In genomic region chr10:95694559-95695251, GRCm38 (mm10) we compare ENCODE assay signal across 18 mouse cellular contexts. TPM values are rescaled to one million over a fixed set of nuclear protein-coding genes. Genes with fewer than 3 reads are reported as not detected.
DNase-seq lines count a peak whose midpoint lies in the region; ATAC-seq and TF ChIP-seq lines count a peak whose summit lies in the region.
"Had no signal": no experiment of that assay in that cellular context is flagged by ENCODE, and none has a peak within 500 bp of the region (broad histone marks: within the 10 kb centered on the region; RNA-seq: fewer than 3 reads in every experiment).

No protein-coding gene starts in this region.

- H3K4me1 ChIP-seq in hindbrain, embryonic 12.5 days = peaks cover 7% of the 10 kb centered on the region; the same call in 1 of the 2 replicates
- 0 out of 2 replicates have a peak, but pooled peaks cover 2% of the 10 kb centered on the region for H3K4me1 ChIP-seq in hindbrain, embryonic 11.5 days (replicated peaks; ENCODE audit: control insufficient read depth, insufficient read depth, low read length)
- no peaks in the 10 kb centered on the region for H3K4me1 ChIP-seq in hindbrain, postnatal 0 days (ENCODE audit: insufficient read depth, low read length)
- 0 out of 2 replicates have a peak, but pooled peaks cover 3% of the 10 kb centered on the region for H3K4me1 ChIP-seq in midbrain, embryonic 15.5 days

- intact Hi-C loops in left cerebral cortex, postnatal 4 days (cut with DNase I) = no loop called here

- ATAC-seq in hindbrain, embryonic 12.5 days (ENCODE audit: low FRiP score) = peak; percentile 43; the same call in 1 of the 2 replicates
- ATAC-seq in hindbrain, embryonic 11.5 days (ENCODE audit: low FRiP score) = no peak
- peak; percentile 61 for ATAC-seq in hindbrain, postnatal 0 days
- ATAC-seq in midbrain, embryonic 15.5 days (replicated peaks) = peak; percentile 83
- ATAC-seq in erythroblast, adult 5-6 weeks (replicated peaks; ENCODE audit: low FRiP score, poor library complexity, severe bottlenecking) = no peak
- ATAC-seq: intestine, postnatal 0 days had no signal

- no peaks in the 10 kb centered on the region for H3K27me3 ChIP-seq in hindbrain, embryonic 12.5 days
- H3K27me3 ChIP-seq in hindbrain, embryonic 11.5 days (ENCODE audit: control insufficient read depth, insufficient read depth, low read length) = no peaks in the 10 kb centered on the region
- no peaks in the 10 kb centered on the region for H3K27me3 ChIP-seq in hindbrain, postnatal 0 days (ENCODE audit: insufficient read depth, low read length)
- no peaks in the 10 kb centered on the region for H3K27me3 ChIP-seq in midbrain, embryonic 15.5 days (replicated peaks)
- H3K27me3 ChIP-seq: liver, embryonic 15.5 days had no signal

- no peak overlapping the region for H3K9ac ChIP-seq in hindbrain, embryonic 12.5 days
- no peak overlapping the region for H3K9ac ChIP-seq in hindbrain, embryonic 11.5 days (ENCODE audit: low read depth, low read length)
- no peak overlapping the region for H3K9ac ChIP-seq in hindbrain, postnatal 0 days (replicated peaks; ENCODE audit: low read length)
- H3K9ac ChIP-seq in midbrain, embryonic 15.5 days = no peak overlapping the region
- H3K9ac ChIP-seq: liver, embryonic 15.5 days had no signal

- no peaks in the 10 kb centered on the region for H3K9me3 ChIP-seq in hindbrain, embryonic 12.5 days (replicated peaks)
- no peaks in the 10 kb centered on the region for H3K9me3 ChIP-seq in hindbrain, embryonic 11.5 days (ENCODE audit: control insufficient read depth, low read length)
- no peaks in the 10 kb centered on the region for H3K9me3 ChIP-seq in hindbrain, postnatal 0 days (ENCODE audit: low read length)
- no peaks in the 10 kb centered on the region for H3K9me3 ChIP-seq in midbrain, embryonic 15.5 days
- H3K9me3 ChIP-seq: G1E; liver, embryonic 15.5 days had no signal

- 62% methylated on average over 12 of the region's 12 CpGs for WGBS in hindbrain, embryonic 12.5 days
- 67% methylated on average over 12 of the region's 12 CpGs for WGBS in hindbrain, embryonic 11.5 days
- 50% methylated on average over 12 of the region's 12 CpGs for WGBS in hindbrain, postnatal 0 days
- 51% methylated on average over 12 of the region's 12 CpGs for WGBS in midbrain, embryonic 15.5 days

- no peak for TF ChIP-seq CTCF in brain, embryonic 14.5 days (IDR thresholded peaks at IDR 0.05; ENCODE audit: borderline replicate concordance, extremely low read depth, insufficient read depth, insufficient read length)
- TF ChIP-seq CTCF in hindbrain, postnatal 0 days (IDR thresholded peaks at IDR 0.05; ENCODE audit: low read depth) = no peak

- H3K4me2 ChIP-seq in hindbrain, embryonic 12.5 days (replicated peaks) = peak overlapping the region; percentile 21; the same call in 1 of the 2 replicates
- H3K4me2 ChIP-seq in hindbrain, embryonic 11.5 days (replicated peaks; ENCODE audit: low read depth, low read length) = no peak overlapping the region
- H3K4me2 ChIP-seq in hindbrain, postnatal 0 days (ENCODE audit: low read depth, low read length) = no peak overlapping the region
- peak overlapping the region; percentile 6; the same call in 1 of the 2 replicates for H3K4me2 ChIP-seq in midbrain, embryonic 15.5 days
- H3K4me2 ChIP-seq: liver, embryonic 15.5 days had no signal

- H3K36me3 ChIP-seq in hindbrain, embryonic 12.5 days = no peaks in the 10 kb centered on the region
- H3K36me3 ChIP-seq in hindbrain, embryonic 11.5 days (ENCODE audit: control insufficient read depth, insufficient read depth, low read length) = no peaks in the 10 kb centered on the region
- no peaks in the 10 kb centered on the region for H3K36me3 ChIP-seq in hindbrain, postnatal 0 days (ENCODE audit: insufficient read depth, low read length)
- no peaks in the 10 kb centered on the region for H3K36me3 ChIP-seq in midbrain, embryonic 15.5 days (replicated peaks)
- H3K36me3 ChIP-seq: G1E; liver, embryonic 15.5 days had no signal

- no peak for TF ChIP-seq POLR2A in brain, embryonic 14.5 days (IDR thresholded peaks at IDR 0.05; ENCODE audit: borderline replicate concordance, extremely low read depth, insufficient read depth, insufficient read length, poor library complexity, severe bottlenecking)

- no peak overlapping the region for H3K4me3 ChIP-seq in hindbrain, embryonic 12.5 days
- no peak overlapping the region for H3K4me3 ChIP-seq in hindbrain, embryonic 11.5 days (ENCODE audit: low read depth, low read length)
- no peak overlapping the region for H3K4me3 ChIP-seq in hindbrain, postnatal 0 days (ENCODE audit: low read length)
- no peak overlapping the region for H3K4me3 ChIP-seq in midbrain, embryonic 15.5 days
- H3K4me3 ChIP-seq: liver, embryonic 15.5 days had no signal

- DNase-seq in hindbrain, embryonic 11.5 days (ENCODE audit: low spot score) = no peak
- DNase-seq in brain, embryonic 14.5 days (ENCODE audit: low read depth) = peak; percentile 69
- DNase-seq in hindbrain, postnatal 0 days (ENCODE audit: low spot score) = no peak
- no peak for DNase-seq in left cerebral cortex, postnatal 4 days
- DNase-seq: adrenal gland, postnatal 36 days; heart, adult 18-20 months; heart, postnatal 14 days; right cerebral cortex, postnatal 4 days; thymus, adult 2 months had no signal

- H3K27ac ChIP-seq in hindbrain, embryonic 12.5 days = 0 out of 2 replicates have a peak overlapping the region, but pooled peaks have one; percentile 35
- no peak overlapping the region for H3K27ac ChIP-seq in hindbrain, embryonic 11.5 days (ENCODE audit: low read depth, low read length)
- H3K27ac ChIP-seq in hindbrain, postnatal 0 days = no peak overlapping the region
- H3K27ac ChIP-seq in midbrain, embryonic 15.5 days = peak overlapping the region; percentile 8; the same call in 1 of the 2 replicates
- H3K27ac ChIP-seq: liver, embryonic 15.5 days had no signal

RNA-seq across cellular contexts. Expression of gene Anapc15-ps, which starts 21.5 kb away (rescaled TPM):
- polyA plus RNA-seq in hindbrain, embryonic 12.5 days (2016; fragmentation: Nextera tagmentation; extraction: Ambion mirVana) = not detected in 2 replicates
- not detected in 2 replicates for polyA plus RNA-seq in hindbrain, embryonic 11.5 days (2014; fragmentation: Nextera tagmentation; extraction: Ambion mirVana)
- 0.34 and 0.49 TPM in 2 replicates for polyA plus RNA-seq in brain, embryonic 14.5 days (2012; rRNA removed)
- total RNA-seq in hindbrain, postnatal 0 days (2014; rRNA removed) = not detected in 2 replicates
- polyA plus RNA-seq in hindbrain, postnatal 0 days (2015; fragmentation: Nextera tagmentation; extraction: Ambion mirVana) = 0.54 TPM in 1 of 2 replicates, not detected in the other
- polyA plus RNA-seq in midbrain, embryonic 15.5 days (2015; fragmentation: Nextera tagmentation; extraction: Ambion mirVana) = 0.52 TPM in 1 of 2 replicates, not detected in the other
- not detected in 2 replicates for total RNA-seq in erythroblast, adult 5-6 weeks (2015; ENCODE audit: low replicate concordance)
- not detected in 2 replicates for total RNA-seq in erythroblast, adult 5-6 weeks (2017; ENCODE audit: low replicate concordance)
- total RNA-seq in left cerebral cortex, postnatal 4 days (2021) = not detected
- total RNA-seq: adrenal gland, postnatal 36 days; heart, adult 18-20 months; heart, postnatal 14 days; layer of hippocampus, postnatal 10 days; left cerebral cortex, postnatal 14 days had no signal
- polyA plus RNA-seq: cortical plate, adult 2 months; G1E; intestine, postnatal 0 days; liver, embryonic 15.5 days; thymus, adult 2 months had no signal

Comparison
In these comparisons a context has a peak if more than half of its experiments do, and no peak if none do; other contexts are left out.
1. ATAC-seq: peak in hindbrain, embryonic 12.5 days (single experiment), hindbrain, postnatal 0 days (single experiment) and midbrain, embryonic 15.5 days (single experiment); none in hindbrain, embryonic 11.5 days (single experiment) and erythroblast, adult 5-6 weeks (single experiment).
2. H3K27ac ChIP-seq: peak in hindbrain, embryonic 12.5 days (single experiment) and midbrain, embryonic 15.5 days (single experiment); none in hindbrain, embryonic 11.5 days (single experiment) and hindbrain, postnatal 0 days (single experiment).
3. H3K4me2 ChIP-seq: peak in hindbrain, embryonic 12.5 days (single experiment) and midbrain, embryonic 15.5 days (single experiment); none in hindbrain, embryonic 11.5 days (single experiment) and hindbrain, postnatal 0 days (single experiment).